Mouse (Mus musculus) 3T3-L1 (cell line): Measurements from ENCODE around the gene Tox3.

ENCODE experiments used
- DNase-seq: peaks from one replicate; pipeline ENCODE4 v3.0.0-alpha.2; 2015; ENCODE audit warnings: low read depth, low spot score

Tox3 gene

GRCm38 (mm10) chr8:90330377-90331285 is 17.5 kb downstream of the Tox3 start:
- DNase-seq: no peak

- DNase-seq: no peak
These were observed 24.3 kb downstream of the Tox3 start for GRCm38 (mm10) chr8:90323824-90324223.

- no peak for DNase-seq
These were observed 25.3 kb downstream of the Tox3 start for GRCm38 (mm10) chr8:90322701-90323439.

- DNase-seq: no peak
These were observed 26.9 kb downstream of the Tox3 start for GRCm38 (mm10) chr8:90321255-90321654.

- no peak for DNase-seq
These were observed 33.8 kb downstream of the Tox3 start for GRCm38 (mm10) chr8:90314312-90314711.

DNA sequence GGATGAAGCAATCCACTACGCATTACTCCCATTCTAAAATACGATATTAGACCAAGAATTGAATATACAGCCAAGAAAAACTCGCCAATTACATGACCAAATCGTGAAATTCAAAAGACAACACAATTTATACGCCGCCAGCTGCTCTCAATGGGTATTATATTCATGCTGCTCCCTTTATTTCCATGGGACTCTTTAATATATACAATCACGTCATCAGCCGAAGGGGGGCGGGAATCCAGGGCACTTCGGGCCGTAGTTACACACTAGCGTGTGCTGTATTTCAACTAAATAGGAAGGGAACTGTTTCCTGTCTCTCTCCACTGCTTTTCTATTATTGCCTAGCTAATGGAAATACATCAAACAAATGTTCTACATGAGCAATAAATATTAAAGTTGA is 45.2 kb downstream of the Tox3 start:
- no peak for DNase-seq

DNA sequence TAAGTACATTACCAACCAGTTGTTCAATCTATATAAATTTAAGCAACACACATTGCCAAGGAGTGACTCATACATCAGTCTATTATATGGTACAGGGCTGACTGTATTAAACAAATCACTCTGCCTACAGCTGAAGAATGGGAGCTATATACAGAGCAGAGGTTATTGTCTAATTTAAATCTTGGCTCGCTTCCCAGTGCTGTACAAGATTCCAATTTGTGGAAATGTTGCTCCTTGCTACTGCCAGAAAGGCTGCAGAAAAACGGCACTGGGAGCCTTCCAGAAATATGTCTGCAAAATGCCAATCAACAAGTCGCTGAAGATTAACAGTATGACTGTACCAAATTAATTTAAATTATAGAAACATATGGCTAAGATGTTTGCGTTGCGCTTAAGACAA is 45.9 kb downstream of the Tox3 start:
- DNase-seq: peak; percentile 5

GRCm38 (mm10) chr8:90301543-90301942 is 46.6 kb downstream of the Tox3 start:
- no peak for DNase-seq

DNA sequence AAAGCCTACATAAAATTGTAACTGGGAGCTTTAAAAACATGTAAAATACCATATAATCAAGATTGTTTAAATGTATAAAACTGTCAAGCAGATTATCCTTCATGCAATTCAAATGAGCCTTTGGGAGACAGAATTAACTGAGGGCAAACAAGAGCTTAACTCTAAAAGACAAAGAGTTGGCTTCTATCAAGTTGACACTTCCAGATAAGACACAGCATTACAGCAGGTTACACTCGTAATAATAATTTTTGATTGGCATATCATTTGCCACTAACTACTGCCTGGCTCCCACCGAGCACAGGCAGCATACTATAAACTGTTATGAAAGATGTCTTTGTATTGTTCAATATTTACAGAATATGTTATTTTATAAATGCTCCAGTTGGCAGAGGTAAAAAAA is 47.2 kb downstream of the Tox3 start:
- DNase-seq: no peak

DNA sequence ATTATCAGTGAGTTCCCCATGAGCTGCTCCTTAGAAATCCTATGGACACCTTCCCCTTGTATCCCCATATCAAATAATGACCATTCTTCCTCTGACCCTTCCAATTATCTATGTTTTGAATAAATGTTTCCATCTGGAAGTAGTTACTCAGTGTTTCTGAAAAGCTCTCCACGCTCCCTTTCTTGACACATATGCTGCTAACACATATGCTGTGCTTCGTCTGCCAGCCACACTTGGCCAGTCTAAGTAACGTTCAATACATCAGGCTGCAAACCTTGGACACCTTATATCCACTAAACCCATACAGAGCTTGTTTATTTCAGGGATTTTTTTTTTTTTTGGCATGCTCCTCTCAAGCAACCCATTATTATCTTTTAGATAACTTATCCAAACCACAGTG is 54.1 kb downstream of the Tox3 start:
- DNase-seq: no peak

GRCm38 (mm10) chr8:90290811-90291210 is 57.3 kb downstream of the Tox3 start:
- DNase-seq: no peak

- no peak for DNase-seq
These were observed 71.4 kb downstream of the Tox3 start for GRCm38 (mm10) chr8:90276722-90277121.

DNA sequence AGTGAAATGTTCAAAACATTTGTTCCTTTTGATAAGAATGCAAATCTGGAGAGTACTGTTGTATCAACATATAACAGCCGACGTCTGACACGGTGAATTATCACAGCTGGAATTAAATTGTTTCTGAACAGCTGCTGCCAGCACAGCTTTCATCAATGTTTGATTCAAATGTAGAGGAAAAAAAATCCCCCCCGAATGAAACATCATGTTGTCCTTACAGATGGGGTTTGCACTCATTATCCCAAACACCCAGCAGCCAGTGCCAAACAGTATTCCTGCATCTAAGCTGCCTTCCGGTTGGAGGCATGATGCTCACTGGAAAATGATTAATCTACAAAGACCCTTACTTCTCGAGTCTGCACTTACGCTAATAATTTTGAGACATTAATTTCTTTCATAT is 75.0 kb downstream of the Tox3 start:
- DNase-seq: no peak

GRCm38 (mm10) chr8:90271920-90272319 is 76.2 kb downstream of the Tox3 start:
- DNase-seq: no peak

GRCm38 (mm10) chr8:90267698-90268256 is 80.4 kb downstream of the Tox3 start:
- no peak for DNase-seq

DNA sequence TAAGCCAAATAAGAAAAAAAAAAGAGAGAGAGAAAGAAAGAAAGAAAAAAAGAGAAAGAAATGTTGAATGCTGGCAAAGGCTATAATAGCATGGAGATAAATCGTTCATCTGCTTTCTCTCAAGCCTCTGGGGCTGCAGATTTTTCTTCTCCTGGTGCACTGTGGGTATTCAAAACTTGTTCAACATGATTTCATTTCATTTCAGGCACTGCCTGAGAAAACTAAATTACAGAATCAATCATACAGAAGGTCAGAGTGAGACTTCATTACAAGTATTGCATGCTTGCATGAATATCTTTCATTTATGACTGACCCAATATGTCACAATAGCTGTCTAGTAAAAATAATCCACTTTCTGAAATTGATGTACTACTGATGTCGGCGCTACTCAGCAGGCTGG is 81.2 kb downstream of the Tox3 start:
- no peak for DNase-seq

GRCm38 (mm10) chr8:90266239-90266638 is 81.9 kb downstream of the Tox3 start:
- DNase-seq: no peak

DNA sequence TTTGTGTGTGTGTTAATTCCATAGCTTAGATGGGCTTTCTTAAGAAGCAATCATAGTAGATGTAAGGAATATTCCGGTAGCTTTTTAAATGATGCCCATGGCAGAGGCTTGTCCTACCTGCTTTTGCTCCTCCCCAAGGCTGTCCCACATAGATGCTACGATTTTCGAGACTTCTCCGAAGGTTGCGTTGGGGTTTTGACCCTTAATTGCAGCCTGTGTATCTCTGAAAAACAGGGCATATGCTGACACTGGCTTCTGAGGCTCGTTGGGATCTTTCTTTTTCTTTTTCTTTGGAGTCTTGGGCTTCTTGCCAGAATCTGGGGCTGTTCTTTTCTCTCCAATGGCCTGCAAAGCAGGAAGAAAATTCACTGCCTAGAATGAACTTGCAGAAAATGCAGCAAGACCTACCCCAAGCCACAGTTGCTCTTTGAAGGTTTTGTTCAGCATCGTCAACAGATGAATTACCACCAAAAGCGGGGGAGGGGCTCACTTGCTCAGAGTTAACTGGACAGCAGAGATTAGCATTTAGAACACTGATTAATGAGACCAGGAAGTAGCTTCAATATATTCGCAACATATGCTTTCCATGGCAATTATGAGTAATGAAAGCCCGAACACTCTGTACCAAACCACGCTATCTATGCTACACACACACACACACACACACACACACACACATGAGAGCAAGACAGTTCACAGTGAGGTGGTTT is 93.8 kb downstream of the Tox3 start:
- DNase-seq: no peak

- DNase-seq: no peak
These were observed 101.8 kb downstream of the Tox3 start for GRCm38 (mm10) chr8:90246357-90246756.

GRCm38 (mm10) chr8:90245828-90246227 is 102.3 kb downstream of the Tox3 start:
- no peak for DNase-seq

- no peak for DNase-seq
These were observed 103.0 kb downstream of the Tox3 start for GRCm38 (mm10) chr8:90245187-90245586.
